9 mouse cellular contexts compared by ENCODE assay signal in genomic region chr4:97465932-97466666, GRCm38 (mm10).
DNase-seq lines count a peak whose midpoint lies in the region; ATAC-seq and TF ChIP-seq lines count a peak whose summit lies in the region.
"Had no signal": no experiment of that assay in that cellular context is flagged by ENCODE, and none has a peak within 500 bp of the region (broad histone marks: within the 10 kb centered on the region; RNA-seq: fewer than 3 reads in every experiment).

No protein-coding gene starts in this region.

- no peak overlapping the region for H3K4me2 ChIP-seq in lung, embryonic 14.5 days
- H3K4me2 ChIP-seq in intestine, embryonic 16.5 days (ENCODE audit: low read depth, low read length), result no peak overlapping the region
- no peak overlapping the region for H3K4me2 ChIP-seq in liver, embryonic 12.5 days

- H3K9ac ChIP-seq in lung, embryonic 14.5 days, result no peak overlapping the region
- H3K9ac ChIP-seq in intestine, embryonic 16.5 days (ENCODE audit: low read depth, low read length), result no peak overlapping the region
- H3K9ac ChIP-seq in liver, embryonic 12.5 days, result no peak overlapping the region

- H3K4me3 ChIP-seq in lung, embryonic 14.5 days (ENCODE audit: low read depth, low read length), result no peak overlapping the region
- no peak overlapping the region for H3K4me3 ChIP-seq in intestine, embryonic 16.5 days (ENCODE audit: low read length)
- H3K4me3 ChIP-seq in liver, embryonic 12.5 days, result no peak overlapping the region

- H3K9me3 ChIP-seq in lung, embryonic 14.5 days (ENCODE audit: low read depth, low read length), result no peaks in the 10 kb centered on the region
- H3K9me3 ChIP-seq in intestine, embryonic 16.5 days (ENCODE audit: control insufficient read depth, low read length), result no peaks in the 10 kb centered on the region
- H3K9me3 ChIP-seq in liver, embryonic 12.5 days (replicated peaks), result no peaks in the 10 kb centered on the region

- no peaks in the 10 kb centered on the region for H3K36me3 ChIP-seq in lung, embryonic 14.5 days (ENCODE audit: insufficient read depth)
- no peaks in the 10 kb centered on the region for H3K36me3 ChIP-seq in intestine, embryonic 16.5 days (ENCODE audit: control insufficient read depth, insufficient read depth, low read length)
- no peaks in the 10 kb centered on the region for H3K36me3 ChIP-seq in liver, embryonic 12.5 days

- no peak for TF ChIP-seq CTCF in lung, embryonic 14.5 days (IDR thresholded peaks at IDR 0.05; ENCODE audit: low read depth)

- no peaks in the 10 kb centered on the region for H3K27me3 ChIP-seq in lung, embryonic 14.5 days (ENCODE audit: insufficient read depth, low read length)
- H3K27me3 ChIP-seq in intestine, embryonic 16.5 days (replicated peaks; ENCODE audit: control insufficient read depth, insufficient read depth, low read length), result no peaks in the 10 kb centered on the region
- no peaks in the 10 kb centered on the region for H3K27me3 ChIP-seq in liver, embryonic 12.5 days (replicated peaks)

- H3K4me1 ChIP-seq in lung, embryonic 14.5 days (ENCODE audit: insufficient read depth), result no peaks in the 10 kb centered on the region
- H3K4me1 ChIP-seq in intestine, embryonic 16.5 days (ENCODE audit: control insufficient read depth, insufficient read depth, low read length), result no peaks in the 10 kb centered on the region
- H3K4me1 ChIP-seq in liver, embryonic 12.5 days, result no peaks in the 10 kb centered on the region

- 46% methylated on average over 6 of the region's 6 CpGs for WGBS in lung, embryonic 14.5 days
- WGBS in intestine, embryonic 16.5 days, result 29% methylated on average over 6 of the region's 6 CpGs
- WGBS in liver, embryonic 12.5 days (ENCODE audit: insufficient replicate concordance), result 58% methylated on average over 6 of the region's 6 CpGs

- peak overlapping the region; percentile 4; the same call in 1 of the 2 replicates for H3K27ac ChIP-seq in lung, embryonic 14.5 days (ENCODE audit: low read depth)
- H3K27ac ChIP-seq in intestine, embryonic 16.5 days (ENCODE audit: low read length), result peak overlapping the region; percentile 23
- no peak overlapping the region for H3K27ac ChIP-seq in liver, embryonic 12.5 days
- H3K27ac ChIP-seq: macrophage had no signal

- peak; percentile 93 for ATAC-seq in lung, embryonic 14.5 days (ENCODE audit: insufficient read depth)
- peak; percentile 99 for ATAC-seq in intestine, embryonic 16.5 days
- ATAC-seq in liver, embryonic 12.5 days, result no peak

- peak; percentile 57 for DNase-seq in lung, embryonic 14.5 days
- DNase-seq in lung, postnatal 36 days, result no peak
- peak; percentile 32 for DNase-seq in embryo, embryonic 9.5 days (ENCODE audit: extremely low spot score)
- DNase-seq in retina, postnatal 1 day, result peak; percentile 94
- DNase-seq in adrenal gland, postnatal 4 days (ENCODE audit: low spot score in 2 of 2), result no peak
- DNase-seq in thymus, postnatal 4 days, result no peak

Comparison
In these comparisons a context has a peak if more than half of its experiments do, and no peak if none do; other contexts are left out.
1. DNase-seq: peak in lung, embryonic 14.5 days (single experiment), embryo, embryonic 9.5 days (single experiment) and retina, postnatal 1 day (single experiment); none in lung, postnatal 36 days (single experiment), adrenal gland, postnatal 4 days (0 of 2) and thymus, postnatal 4 days (single experiment).